Mouse (Mus musculus): Measurements from ENCODE around the gene Fbxl21. TPM values are rescaled to one million over a fixed set of nuclear protein-coding genes. Genes with fewer than 3 reads are reported as not detected.
A peak's percentile ranks its signal among the peaks of the same experiment; 100 is the strongest.

Fbxl21 gene
- polyA plus RNA-seq (2012; rRNA removed) (3.0 and 3.2 TPM in 2 replicates), polyA plus RNA-seq (2014; fragmentation: Nextera tagmentation; extraction: Ambion mirVana) (2.8 and 3.7 TPM in 2 replicates)

DNA sequence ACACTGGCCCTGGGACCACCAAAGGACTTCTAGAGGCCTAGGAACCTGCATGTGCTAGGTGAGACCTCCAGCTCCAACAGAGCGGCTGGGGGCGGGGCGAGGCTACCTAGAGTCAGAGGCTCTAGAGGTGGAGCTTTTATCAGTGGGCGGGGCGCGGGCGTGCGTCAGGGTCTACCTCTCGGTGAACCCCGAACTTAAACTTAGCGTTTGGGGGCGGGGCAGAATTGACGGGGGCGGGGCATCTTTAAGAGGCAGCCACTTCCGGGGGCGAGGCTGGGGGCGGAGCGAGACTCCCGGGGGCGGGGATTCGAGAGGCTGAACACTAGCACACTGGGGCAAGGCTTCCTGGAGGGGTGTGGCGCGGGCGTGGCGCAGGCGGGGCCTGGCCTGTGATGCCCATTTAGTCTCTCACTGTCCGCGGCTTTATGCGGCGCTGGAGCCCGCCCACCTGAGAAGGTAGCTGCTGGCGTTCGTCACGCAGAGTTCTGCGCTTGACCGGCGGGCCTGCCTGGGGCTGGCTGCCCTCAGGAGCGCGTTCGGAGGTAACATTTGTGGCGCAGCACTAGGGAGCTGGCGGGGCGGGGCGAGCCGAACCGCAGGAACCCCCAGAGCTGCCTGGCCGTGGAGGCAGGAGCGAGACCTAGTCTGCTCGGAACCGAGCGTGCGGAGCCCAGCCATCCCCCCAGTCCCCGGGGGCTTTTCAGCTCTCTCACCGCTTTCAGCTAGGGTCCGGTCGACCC lies at the start of gene Fbxl21:
Gene Fbxl21, plus strand, starts transcription at position 392 of the 740 bp plus-strand sequence.
- Histone ChIP-seq H3K36me3 (ENCODE audit: control insufficient read depth, insufficient read depth, low read length) (no peaks in the 10 kb centered on the region), H3K27me3 (ENCODE audit: control insufficient read depth, insufficient read depth, low read length) (no peaks in the 10 kb centered on the region), H3K9ac (ENCODE audit: low read depth, low read length, severe bottlenecking) (peak within 1 kb of the TSS; percentile 70), H3K27ac (replicated peaks; ENCODE audit: low read depth, low read length) (no peak within 1 kb of the TSS), H3K4me2 (replicated peaks; ENCODE audit: low read depth, low read length, severe bottlenecking) (peak within 1 kb of the TSS; percentile 95), H3K4me1 (ENCODE audit: control insufficient read depth, insufficient read depth, low read length) (no peaks in the 10 kb centered on the region), H3K4me3 (replicated peaks; ENCODE audit: low read length) (peak within 1 kb of the TSS; percentile 64), H3K9me3 (ENCODE audit: control insufficient read depth, low read length) (no peaks in the 10 kb centered on the region)
- peak; percentile 98 for ATAC-seq (ENCODE audit: low FRiP score, low read depth)
- 0 out of 2 replicates have a peak, but pooled peaks have one; percentile 42 for TF ChIP-seq POLR2A (IDR thresholded peaks at IDR 0.05; ENCODE audit: borderline replicate concordance, extremely low read depth, insufficient read depth, insufficient read length)
- peak; percentile 90 for DNase-seq (ENCODE audit: low spot score)
- under 1% methylated on average over 42 of the region's 56 CpGs for WGBS

DNA sequence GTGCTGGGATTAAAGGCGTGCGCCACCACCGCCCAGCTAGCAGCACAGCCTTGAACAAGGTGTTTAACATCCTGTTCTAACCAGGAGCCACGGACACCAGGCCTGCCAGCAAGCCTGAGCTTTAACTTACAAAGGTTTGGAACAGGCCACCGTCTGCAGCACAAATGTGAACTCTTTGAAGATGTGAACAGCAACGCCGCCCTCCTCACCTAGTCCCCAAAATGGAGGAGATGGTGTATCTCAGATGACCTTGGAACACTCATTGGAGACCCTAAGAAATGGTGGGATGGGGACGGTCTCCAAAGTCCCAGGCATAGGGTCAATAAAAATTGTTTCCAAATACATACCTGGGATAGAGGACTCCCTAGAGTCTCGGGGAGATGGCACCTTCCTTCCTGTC lies 49.6 kb upstream of the Fbxl21 start:
- no peak for ATAC-seq (ENCODE audit: low FRiP score, low read depth)
- Histone ChIP-seq H3K4me2 (replicated peaks; ENCODE audit: low read depth, low read length, severe bottlenecking) (no peak overlapping the region), H3K9ac (ENCODE audit: low read depth, low read length, severe bottlenecking) (no peak overlapping the region), H3K4me3 (replicated peaks; ENCODE audit: low read length) (no peak overlapping the region), H3K36me3 (ENCODE audit: control insufficient read depth, insufficient read depth, low read length) (no peaks in the 10 kb centered on the region), H3K4me1 (ENCODE audit: control insufficient read depth, insufficient read depth, low read length) (peaks cover 3% of the 10 kb centered on the region; the same call in 1 of the 2 replicates), H3K9me3 (ENCODE audit: control insufficient read depth, low read length) (no peaks in the 10 kb centered on the region), H3K27me3 (ENCODE audit: control insufficient read depth, insufficient read depth, low read length) (no peaks in the 10 kb centered on the region), H3K27ac (replicated peaks; ENCODE audit: low read depth, low read length) (no peak overlapping the region)
- WGBS, result 85% methylated on average over 7 of the region's 9 CpGs
- no peak for TF ChIP-seq POLR2A (IDR thresholded peaks at IDR 0.05; ENCODE audit: borderline replicate concordance, extremely low read depth, insufficient read depth, insufficient read length)
- DNase-seq (ENCODE audit: low spot score), result no peak

DNA sequence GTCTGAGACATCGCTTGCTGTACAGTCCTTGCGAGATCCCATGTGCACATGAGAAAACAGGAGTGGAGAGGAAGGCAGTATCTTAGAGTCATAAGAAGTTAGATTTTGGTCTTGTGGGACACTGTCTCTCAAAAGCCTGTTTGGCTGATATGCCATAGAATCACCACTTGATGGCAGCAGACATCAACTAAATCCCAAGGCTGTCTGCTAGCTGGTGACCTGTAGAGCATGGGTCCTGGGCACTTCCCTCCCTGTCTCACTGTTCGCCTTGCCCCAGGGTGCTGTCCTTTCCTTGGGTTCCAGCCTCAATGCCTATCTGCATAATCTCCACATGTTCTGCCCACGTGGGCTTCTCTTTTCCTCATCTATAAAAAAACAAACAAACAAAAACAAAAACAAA lies 46.9 kb upstream of the Fbxl21 start:
- Histone ChIP-seq H3K9me3 (ENCODE audit: control insufficient read depth, low read length) (no peaks in the 10 kb centered on the region), H3K27ac (replicated peaks; ENCODE audit: low read depth, low read length) (no peak overlapping the region), H3K4me1 (ENCODE audit: control insufficient read depth, insufficient read depth, low read length) (peaks cover 3% of the 10 kb centered on the region; the same call in 1 of the 2 replicates), H3K27me3 (ENCODE audit: control insufficient read depth, insufficient read depth, low read length) (no peaks in the 10 kb centered on the region), H3K4me2 (replicated peaks; ENCODE audit: low read depth, low read length, severe bottlenecking) (no peak overlapping the region), H3K4me3 (replicated peaks; ENCODE audit: low read length) (no peak overlapping the region), H3K9ac (ENCODE audit: low read depth, low read length, severe bottlenecking) (no peak overlapping the region), H3K36me3 (ENCODE audit: control insufficient read depth, insufficient read depth, low read length) (no peaks in the 10 kb centered on the region)
- 35% methylated on average over 4 of the region's 4 CpGs for WGBS
- peak; percentile 37; the same call in 1 of the 2 replicates for ATAC-seq (ENCODE audit: low FRiP score, low read depth)
- DNase-seq (ENCODE audit: low spot score), result peak; percentile 82
- TF ChIP-seq POLR2A (IDR thresholded peaks at IDR 0.05; ENCODE audit: borderline replicate concordance, extremely low read depth, insufficient read depth, insufficient read length), result no peak

DNA sequence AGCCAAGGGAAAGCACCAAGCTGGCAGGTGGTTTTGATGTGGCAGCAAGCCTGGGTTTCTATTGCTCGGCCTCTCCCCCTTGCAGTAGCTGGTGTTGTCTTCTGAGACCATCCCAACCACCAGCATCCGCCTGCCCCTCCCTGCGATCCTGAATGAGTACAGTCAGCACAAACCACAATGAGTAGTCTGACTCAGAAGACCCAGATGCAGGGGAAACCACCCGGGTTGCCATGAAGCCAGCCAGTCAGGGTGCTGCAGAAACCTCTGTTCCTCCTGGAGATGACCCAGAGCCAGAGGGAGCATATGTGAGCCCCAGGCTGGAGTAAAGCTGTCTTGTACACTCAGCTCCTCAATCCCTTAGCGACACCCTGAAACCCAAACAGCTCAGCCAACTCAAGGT lies 45.5 kb upstream of the Fbxl21 start:
- DNase-seq (ENCODE audit: low spot score) (no peak), ATAC-seq (ENCODE audit: low FRiP score, low read depth) (no peak)
- Histone ChIP-seq H3K9me3 (ENCODE audit: control insufficient read depth, low read length) (no peaks in the 10 kb centered on the region), H3K27me3 (ENCODE audit: control insufficient read depth, insufficient read depth, low read length) (no peaks in the 10 kb centered on the region), H3K27ac (replicated peaks; ENCODE audit: low read depth, low read length) (no peak overlapping the region), H3K9ac (ENCODE audit: low read depth, low read length, severe bottlenecking) (no peak overlapping the region), H3K4me3 (replicated peaks; ENCODE audit: low read length) (no peak overlapping the region), H3K4me2 (replicated peaks; ENCODE audit: low read depth, low read length, severe bottlenecking) (no peak overlapping the region), H3K36me3 (ENCODE audit: control insufficient read depth, insufficient read depth, low read length) (no peaks in the 10 kb centered on the region), H3K4me1 (ENCODE audit: control insufficient read depth, insufficient read depth, low read length) (peaks cover 3% of the 10 kb centered on the region; the same call in 1 of the 2 replicates)
- 78% methylated on average over 5 of the region's 5 CpGs for WGBS
- no peak for TF ChIP-seq POLR2A (IDR thresholded peaks at IDR 0.05; ENCODE audit: borderline replicate concordance, extremely low read depth, insufficient read depth, insufficient read length)

DNA sequence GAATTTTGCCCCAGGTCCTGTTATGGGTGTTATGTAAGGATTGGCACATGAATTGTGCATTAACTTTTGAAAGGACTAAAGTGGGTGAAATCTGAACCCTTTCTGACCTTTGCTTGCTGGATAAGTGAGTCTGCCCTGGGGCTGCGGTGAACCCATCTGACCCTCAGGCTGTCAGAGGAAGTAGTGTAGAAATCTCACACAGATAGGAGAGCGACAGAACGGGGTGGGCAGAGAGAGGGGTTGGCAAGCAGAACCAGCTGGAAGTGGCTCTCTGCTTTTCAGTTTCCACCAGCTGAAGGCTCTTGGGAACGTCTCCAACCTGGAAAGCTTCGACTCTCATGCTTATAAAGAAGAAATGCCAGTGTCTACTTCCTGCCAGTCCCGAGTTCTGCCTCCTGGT lies 45.0 kb upstream of the Fbxl21 start:
- no peak for TF ChIP-seq POLR2A (IDR thresholded peaks at IDR 0.05; ENCODE audit: borderline replicate concordance, extremely low read depth, insufficient read depth, insufficient read length)
- Histone ChIP-seq H3K4me1 (ENCODE audit: control insufficient read depth, insufficient read depth, low read length) (no peaks in the 10 kb centered on the region), H3K4me2 (replicated peaks; ENCODE audit: low read depth, low read length, severe bottlenecking) (no peak overlapping the region), H3K27me3 (ENCODE audit: control insufficient read depth, insufficient read depth, low read length) (no peaks in the 10 kb centered on the region), H3K9me3 (ENCODE audit: control insufficient read depth, low read length) (no peaks in the 10 kb centered on the region), H3K27ac (replicated peaks; ENCODE audit: low read depth, low read length) (no peak overlapping the region), H3K4me3 (replicated peaks; ENCODE audit: low read length) (no peak overlapping the region), H3K9ac (ENCODE audit: low read depth, low read length, severe bottlenecking) (no peak overlapping the region), H3K36me3 (ENCODE audit: control insufficient read depth, insufficient read depth, low read length) (no peaks in the 10 kb centered on the region)
- ATAC-seq (ENCODE audit: low FRiP score, low read depth) (no peak), DNase-seq (ENCODE audit: low spot score) (no peak)
- 43% methylated on average over 6 of the region's 6 CpGs for WGBS
